Mouse (Mus musculus) ES-E14 (cell line): ENCODE measurements around the gene Fars2.

ENCODE experiments used
- CHD2 ChIP-seq: IDR thresholded peaks from 2 replicates; pipeline ENCODE4 v1.6.1; 2014; ENCODE audit warnings: mild to moderate bottlenecking, low read depth, low read length, inconsistent platforms
- HCFC1 ChIP-seq: IDR thresholded peaks from 2 replicates; pipeline ENCODE4 v1.6.1; 2012; ENCODE audit warnings: low read length, inconsistent platforms, borderline replicate concordance; ENCODE audit not compliant: insufficient read depth
- MAFK ChIP-seq: IDR thresholded peaks from 2 replicates; pipeline ENCODE4 v1.6.1; 2014; ENCODE audit warnings: mild to moderate bottlenecking, low read depth, low read length, inconsistent platforms; ENCODE audit not compliant: insufficient read depth
- ZC3H11A ChIP-seq: IDR thresholded peaks from 2 replicates; pipeline ENCODE4 v1.6.1; 2012; ENCODE audit warnings: low read depth, mild to moderate bottlenecking, inconsistent platforms, low read length, borderline replicate concordance
- ZNF384 ChIP-seq: IDR thresholded peaks from 2 replicates; pipeline ENCODE4 v1.6.1; 2012; ENCODE audit warnings: low read depth, low read length, inconsistent platforms

- TF ChIP-seq CHD2 (no peak), HCFC1 (no peak), MAFK (no peak), ZNF384 (no peak), ZC3H11A (no peak)
Observed at GRCm38 (mm10) chr13:36386074-36386473, 268.9 kb downstream of the Fars2 start.
